Mouse (Mus musculus) CH12.LX (cell line): ENCODE data around the gene Med13. TPM values are rescaled to one million over a fixed set of nuclear protein-coding genes. Genes with fewer than 3 reads are reported as not detected.

Experiments used
- DNase-seq: peaks from one replicate; pipeline ENCODE4 v3.0.0-alpha.2; 2013; ENCODE audit errors: extremely low read depth
- H3K27ac ChIP-seq: 2 replicates; pipeline ENCODE4 v1.5.1; 2012; ENCODE audit warnings: low read depth, mild to moderate bottlenecking, control low read depth, moderate library complexity; ENCODE audit not compliant: insufficient read depth
- H3K27me3 ChIP-seq: replicated peaks from 2 replicates; pipeline ENCODE3; 2012; ENCODE audit warnings: inconsistent platforms
- H3K36me3 ChIP-seq, 2 experiments: replicated peaks in 1 of 2; 2 replicates each; pipeline versions ENCODE3 to v1.6.1; 2012; ENCODE audit warnings: inconsistent platforms in 1 of 2, low read length in 1 of 2, mild to moderate bottlenecking in 1 of 2, mixed read lengths in 1 of 2, moderate library complexity in 1 of 2; ENCODE audit not compliant: control insufficient read depth in 1 of 2, insufficient read depth in 1 of 2
- H3K4me1 ChIP-seq, 2 experiments: 2 replicates each; pipeline ENCODE4 v1.6.1; 2012; ENCODE audit warnings: inconsistent platforms in 1 of 2, moderate library complexity in 1 of 2; ENCODE audit not compliant: insufficient read depth in 2 of 2, control insufficient read depth in 1 of 2
- H3K4me2 ChIP-seq: 2 replicates; pipeline ENCODE4 v1.6.1; 2012; ENCODE audit warnings: low read depth, mild to moderate bottlenecking, control low read depth; ENCODE audit not compliant: poor library complexity, insufficient read depth, severe bottlenecking
- H3K4me3 ChIP-seq, 3 experiments: fragments of 150-350 bp in 1 of 3; sonication (generic) in 1 of 3; replicated peaks in 1 of 3; 2 replicates each; pipeline versions ENCODE3 to v1.5.1; 2011 to 2012; ENCODE audit warnings: low read depth in 2 of 3, low read length in 2 of 3, mild to moderate bottlenecking in 2 of 3, moderate library complexity in 2 of 3, control low read depth in 1 of 3, improper control_type of control experiment in 1 of 3, inconsistent platforms in 1 of 3, mixed read lengths in 1 of 3; ENCODE audit not compliant: poor library complexity in 1 of 3
- H3K79me2 ChIP-seq: replicated peaks from 2 replicates; pipeline ENCODE4 v1.6.1; 2012; ENCODE audit warnings: mild to moderate bottlenecking, moderate library complexity; ENCODE audit not compliant: control insufficient read depth, poor library complexity, insufficient read depth, severe bottlenecking; ENCODE audit errors: extremely low read depth
- H3K9ac ChIP-seq: 2 replicates; pipeline ENCODE4 v1.6.1; 2012; ENCODE audit warnings: low read depth, mild to moderate bottlenecking, control low read depth, moderate library complexity; ENCODE audit not compliant: insufficient read depth
- H3K9me3 ChIP-seq: replicated peaks from 2 replicates; pipeline ENCODE3; 2012; ENCODE audit warnings: low read length, inconsistent platforms, mixed read lengths
- CHD1 ChIP-seq: IDR thresholded peaks from 2 replicates; pipeline ENCODE4 v1.6.1; 2012; ENCODE audit warnings: low read depth, low read length, improper control_type of control experiment, inconsistent platforms
- E2F4 ChIP-seq: IDR thresholded peaks from 2 replicates; pipeline ENCODE4 v1.6.1; 2011; ENCODE audit warnings: low read depth, low read length, improper control_type of control experiment; ENCODE audit not compliant: insufficient replicate concordance
- GABPA ChIP-seq: IDR thresholded peaks from 2 replicates; pipeline ENCODE4 v1.6.1; 2012; ENCODE audit warnings: low read depth, low read length, improper control_type of control experiment, inconsistent platforms; ENCODE audit not compliant: insufficient replicate concordance
- IRF4 ChIP-seq: IDR thresholded peaks from 2 replicates; pipeline ENCODE4 v1.6.1; 2014; ENCODE audit warnings: low read depth, mild to moderate bottlenecking, inconsistent platforms, low read length, improper control_type of control experiment
- JUN ChIP-seq: IDR thresholded peaks from 2 replicates; pipeline ENCODE4 v1.6.1; 2011; ENCODE audit warnings: low read depth, mild to moderate bottlenecking, low read length, improper control_type of control experiment, moderate library complexity; ENCODE audit not compliant: insufficient read depth
- MAFK ChIP-seq: IDR thresholded peaks from 2 replicates; pipeline ENCODE4 v1.6.1; 2011; ENCODE audit warnings: low read length, improper control_type of control experiment; ENCODE audit not compliant: insufficient replicate concordance
- MEF2A ChIP-seq: IDR thresholded peaks from 2 replicates; pipeline ENCODE4 v1.6.1; 2014; ENCODE audit warnings: low read depth, mild to moderate bottlenecking, inconsistent platforms, low read length, improper control_type of control experiment, borderline replicate concordance
- MXI1 ChIP-seq: IDR thresholded peaks from 2 replicates; pipeline ENCODE4 v1.6.1; 2011; ENCODE audit warnings: mild to moderate bottlenecking, low read depth, low read length, improper control_type of control experiment
- NRF1 ChIP-seq: IDR thresholded peaks from 2 replicates; pipeline ENCODE4 v1.6.1; 2014; ENCODE audit warnings: low read depth, mild to moderate bottlenecking, inconsistent platforms, low read length, improper control_type of control experiment, moderate library complexity
- PAX5 ChIP-seq: IDR thresholded peaks from 2 replicates; pipeline ENCODE4 v1.6.1; 2012; ENCODE audit warnings: low read length, inconsistent platforms, mixed read lengths
- POLR2A ChIP-seq: IDR thresholded peaks from 2 replicates; pipeline ENCODE4 v1.6.1; 2011; ENCODE audit warnings: low read depth, mild to moderate bottlenecking, improper control_type of control experiment, low read length
- POLR2AphosphoS2 ChIP-seq: IDR thresholded peaks from 2 replicates; pipeline ENCODE4 v1.6.1; 2011; ENCODE audit warnings: low read depth, low read length, improper control_type of control experiment
- RCOR1 ChIP-seq: conservative IDR thresholded peaks from 2 replicates; pipeline ENCODE4 v1.6.1; 2012; ENCODE audit warnings: low read depth, mild to moderate bottlenecking, inconsistent platforms, low read length, improper control_type of control experiment
- TBP ChIP-seq: conservative IDR thresholded peaks from 2 replicates; pipeline ENCODE4 v1.6.1; 2011; ENCODE audit warnings: low read depth, low read length, improper control_type of control experiment
- ZC3H11A ChIP-seq: IDR thresholded peaks from 2 replicates; pipeline ENCODE4 v1.6.1; 2012; ENCODE audit warnings: low read depth, mild to moderate bottlenecking, inconsistent platforms, low read length, improper control_type of control experiment
- dilution Hi-C: fragments of 300-500 bp; cut with MboI; formaldehyde crosslinking; loops from 2 replicates; pipeline ENCODE4 v1.14.3; 2020; ENCODE audit warnings: low sequenced_read_pairs; ENCODE audit not compliant: extremely low pct_unique_long_range_greater_than_20kb, extremely low pct_ligation_motif_present
- in situ Hi-C: fragments of 300-500 bp; cut with MboI; formaldehyde crosslinking; loops from 3 replicates; pipeline ENCODE4 v1.14.3; 2019; ENCODE audit warnings: low sequenced_read_pairs, low pct_ligation_motif_present, low pct_unique_long_range_greater_than_20kb, mixed read lengths
- polyA plus RNA-seq: library from polyadenylated mRNA; unstranded; fragments of >175 nt; gene quantifications from 2 replicates; pipeline ENCODE4 v1.2.1, GENCODE M21; 2012; ENCODE audit warnings: low read depth; ENCODE audit not compliant: insufficient read length
- total RNA-seq, 2 experiments: library from RNA; depleted of rRNA; stranded (reverse); fragments of 300-350 nt in 1 of 2; fragments of >200 nt in 1 of 2; gene quantifications; 2 replicates each; pipeline ENCODE4 v1.2.3; 2012 to 2014

Med13 gene
- total and polyA plus RNA-seq, 3 experiments = 37.9 to 47.6 (median 41.5) TPM

GRCm38 (mm10) chr11:86387121-86387893, 29.9 kb upstream of the Med13 start:
- dilution Hi-C loops = no loop called here
- Histone ChIP-seq H3K9ac (no peak overlapping the region), H3K4me3 (no peak overlapping the region), H3K27ac (no peak overlapping the region), H3K4me1 (peaks cover 30 to 71% of the 10 kb centered on the region in 2 experiments), H3K9me3 (no peaks in the 10 kb centered on the region), H3K27me3 (no peaks in the 10 kb centered on the region), H3K36me3 (no peaks in the 10 kb centered on the region)
- DNase-seq = no peak
- TF ChIP-seq MAFK = no peak
- no peak for TF ChIP-seq CHD1
- TF ChIP-seq MEF2A = no peak
- TF ChIP-seq ZC3H11A = no peak
- TF ChIP-seq POLR2AphosphoS2 = no peak
- TF ChIP-seq MXI1 = no peak
- TF ChIP-seq JUN = no peak
- no peak for TF ChIP-seq GABPA
- TF ChIP-seq IRF4 = no peak
- TF ChIP-seq POLR2A = no peak
- no peak for TF ChIP-seq E2F4
- no peak for TF ChIP-seq TBP
- no peak for TF ChIP-seq RCOR1
- TF ChIP-seq, all 38 proteins: peak for 0
- in situ Hi-C loops = no loop called here
- Histone ChIP-seq H3K4me2 (no peak overlapping the region), H3K79me2 (no peaks in the 10 kb centered on the region)

- Histone ChIP-seq H3K27ac (no peak overlapping the region), H3K9ac (no peak overlapping the region), H3K4me1 (peaks cover 38 to 75% of the 10 kb centered on the region in 2 experiments), H3K79me2 (no peaks in the 10 kb centered on the region), H3K9me3 (no peaks in the 10 kb centered on the region), H3K36me3 (no peaks in the 10 kb centered on the region), H3K4me3 (no peak overlapping the region), H3K27me3 (no peaks in the 10 kb centered on the region), H3K4me2 (peak overlapping the region; percentile 71)
- DNase-seq = no peak
- in situ Hi-C loops (no loop called here), dilution Hi-C loops (no loop called here)
- TF ChIP-seq POLR2AphosphoS2 = no peak
- no peak for TF ChIP-seq NRF1
- TF ChIP-seq JUN = no peak
- no peak for TF ChIP-seq IRF4
- no peak for TF ChIP-seq PAX5
- TF ChIP-seq MEF2A = no peak
Measured at GRCm38 (mm10) chr11:86386576-86386975, 29.2 kb upstream of the Med13 start.
